Mouse (Mus musculus) thymus, postnatal 10 days (tissue): ENCODE measurements around the gene Wbp4.
"Not testable (repeated sequence)": the region's sequence is repeated elsewhere in the genome, so short reads cannot be mapped to it uniquely, and the experiment has no call there.

Experiments used
- DNase-seq, 2 experiments: peaks; one replicate each; pipeline ENCODE4 v3.0.0; 2021; ENCODE audit warnings: low spot score in 2 of 2

The Wbp4 gene

GRCm38 (mm10) chr14:79481339-79482151 lies at the start of gene Wbp4:
Wbp4 (minus strand) TSS chr14:79481520.
- DNase-seq = peak; percentile 86 to 91

- no peak for DNase-seq
Measured at GRCm38 (mm10) chr14:79530761-79531160, 49.4 kb upstream of the Wbp4 start.

GRCm38 (mm10) chr14:79529581-79530554 lies 48.5 kb upstream of the Wbp4 start:
- peak in 1 of 2 experiments; percentile 28 for DNase-seq

GRCm38 (mm10) chr14:79527704-79528103 lies 46.4 kb upstream of the Wbp4 start:
- no peak for DNase-seq

- not testable (repeated sequence) for DNase-seq
Measured at GRCm38 (mm10) chr14:79526106-79526505, 44.8 kb upstream of the Wbp4 start.

GRCm38 (mm10) chr14:79522387-79522786 lies 41.1 kb upstream of the Wbp4 start:
- DNase-seq = no peak

DNA sequence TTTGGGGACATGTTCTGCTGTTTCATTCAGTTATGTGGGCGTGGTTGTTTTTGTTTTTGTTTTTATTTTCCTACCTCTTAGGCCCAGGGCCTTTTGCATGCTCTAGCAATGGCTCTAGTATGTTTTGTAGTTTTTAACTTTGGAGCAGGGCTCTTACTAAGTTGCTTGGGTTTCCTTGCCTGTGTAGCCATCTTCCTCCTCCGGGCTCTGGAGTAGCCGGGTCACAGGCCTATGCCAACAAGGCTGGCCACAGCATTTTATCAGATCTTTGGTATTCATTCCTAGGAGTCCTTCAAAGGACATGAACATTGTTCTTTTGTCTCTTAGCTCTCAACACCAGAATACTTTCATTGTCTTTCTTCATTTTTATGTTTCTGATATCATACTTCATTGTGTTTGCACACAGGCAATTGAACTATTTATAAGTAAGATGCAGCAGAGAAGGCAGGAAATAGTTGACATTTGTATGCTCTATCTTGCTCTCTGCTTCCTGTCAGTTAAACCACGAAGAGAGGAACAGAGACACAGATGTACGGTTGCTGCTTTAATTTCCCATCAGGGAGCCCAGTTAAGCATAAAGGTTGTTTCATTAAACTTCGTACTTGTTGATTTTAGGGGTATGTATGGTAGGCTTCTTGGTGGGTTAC lies 40.3 kb upstream of the Wbp4 start:
- DNase-seq = peak in 1 of 2 experiments; percentile 68

- no peak for DNase-seq
Measured at GRCm38 (mm10) chr14:79521056-79521455, 39.7 kb upstream of the Wbp4 start.

GRCm38 (mm10) chr14:79520612-79521011 lies 39.3 kb upstream of the Wbp4 start:
- DNase-seq = no peak

- no peak for DNase-seq
Measured at GRCm38 (mm10) chr14:79519663-79519975, 38.3 kb upstream of the Wbp4 start.

DNA sequence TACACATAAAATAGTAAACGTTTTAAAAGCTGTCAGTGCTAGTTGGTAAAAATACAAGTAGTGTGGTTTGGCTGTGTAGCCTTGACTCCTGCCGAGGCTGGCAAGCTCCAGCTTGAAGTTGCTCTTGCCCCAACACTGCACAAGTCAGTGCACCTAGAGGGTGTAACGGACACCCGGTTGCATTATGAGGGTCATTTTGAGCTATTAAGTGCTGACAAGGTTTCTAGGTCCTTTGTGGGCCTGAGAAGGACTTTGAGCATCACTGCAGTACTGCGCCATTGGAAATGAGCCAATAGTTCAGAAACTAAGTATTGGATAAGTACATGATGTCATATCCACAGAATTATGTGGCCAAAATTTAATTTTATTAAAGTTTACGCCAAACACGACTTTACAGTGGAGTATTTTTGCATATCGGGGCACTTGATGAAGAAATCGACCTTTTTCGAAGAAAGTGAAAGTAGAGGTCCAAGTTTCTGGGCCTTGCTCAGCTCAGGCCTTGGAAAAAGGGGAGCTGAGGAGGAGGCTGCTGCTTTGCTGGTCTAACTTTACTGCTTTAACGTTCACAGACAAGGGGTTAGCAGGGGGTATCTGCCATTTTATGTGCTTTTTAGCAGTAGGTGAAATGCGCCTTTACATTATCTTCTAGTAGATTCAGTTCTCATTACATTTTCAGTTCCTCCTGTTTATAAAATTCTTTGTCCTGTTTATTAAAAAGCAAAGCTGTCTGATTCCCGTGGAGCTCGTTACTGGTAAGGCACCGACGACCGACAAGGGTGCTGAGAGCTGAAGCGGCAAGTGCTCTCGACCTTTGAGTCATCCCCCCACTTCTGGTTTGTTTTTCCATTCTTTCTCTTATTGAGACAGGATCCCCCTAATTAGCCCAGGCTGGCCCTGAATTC lies 37.7 kb upstream of the Wbp4 start:
- DNase-seq = no peak

DNA sequence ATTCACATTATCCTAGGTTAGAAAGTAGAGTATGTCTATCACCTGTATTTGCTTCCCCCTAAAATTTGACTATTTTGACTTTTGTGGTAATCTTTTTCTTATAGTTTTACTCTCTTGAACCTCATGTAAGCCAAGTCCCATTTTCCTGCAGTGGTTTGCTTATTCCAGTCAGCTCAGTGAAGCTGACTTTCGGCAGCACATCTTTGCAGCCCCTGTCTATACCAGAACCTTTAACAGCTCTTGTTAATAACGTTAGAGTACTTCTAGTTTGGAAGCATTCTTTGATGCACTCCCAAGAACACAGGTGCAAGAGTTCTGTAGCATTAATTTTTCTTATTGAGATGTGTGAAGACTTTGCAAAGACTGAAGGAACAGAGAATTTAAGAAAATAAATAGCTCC lies 36.8 kb upstream of the Wbp4 start:
- no peak for DNase-seq

- no peak for DNase-seq
Measured at GRCm38 (mm10) chr14:79517185-79517740, 35.9 kb upstream of the Wbp4 start.

DNA sequence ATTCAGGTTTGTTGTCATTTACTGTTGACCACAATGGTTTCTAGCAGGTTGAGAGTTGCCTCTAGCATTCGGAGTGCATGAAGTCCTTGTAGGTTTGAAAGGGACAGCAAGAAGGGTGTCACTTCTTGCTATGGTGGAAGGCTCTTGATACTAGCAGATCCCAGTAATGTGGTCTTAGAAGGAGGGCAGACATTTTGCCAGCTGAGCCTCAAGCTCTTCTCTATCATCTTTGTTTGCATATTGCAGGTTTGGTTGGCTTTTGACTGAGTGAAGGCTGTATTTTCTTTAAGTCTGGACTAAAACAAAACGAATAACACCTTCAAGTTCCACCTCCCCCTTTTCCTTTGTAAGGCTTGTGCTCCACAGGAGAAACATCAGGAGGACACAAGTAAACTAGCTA lies 35.4 kb upstream of the Wbp4 start:
- DNase-seq = no peak

GRCm38 (mm10) chr14:79516243-79516610 lies 34.9 kb upstream of the Wbp4 start:
- DNase-seq = no peak

- DNase-seq = peak; percentile 53 to 54
Measured at GRCm38 (mm10) chr14:79515511-79516242, 34.4 kb upstream of the Wbp4 start.

DNA sequence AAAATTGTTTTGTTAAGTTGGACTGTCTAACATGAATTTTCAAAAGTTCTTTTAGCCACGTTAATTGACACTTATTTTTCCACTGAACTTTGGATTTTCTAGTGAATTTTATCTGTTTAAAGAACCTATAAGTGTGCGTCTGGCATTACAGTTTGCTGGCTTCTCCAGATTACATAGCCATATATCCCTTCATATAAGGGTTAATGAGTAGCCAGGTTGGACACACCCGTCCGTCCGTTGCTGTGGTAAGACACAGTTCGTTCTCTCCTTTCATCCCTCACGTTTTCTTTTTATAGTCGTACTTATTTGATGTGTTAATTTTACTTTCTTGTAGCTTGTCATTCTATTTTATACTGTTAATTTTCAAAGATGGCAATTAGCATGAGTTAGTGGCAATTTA lies 33.8 kb upstream of the Wbp4 start:
- no peak for DNase-seq

GRCm38 (mm10) chr14:79513951-79514350 lies 32.6 kb upstream of the Wbp4 start:
- no peak for DNase-seq

GRCm38 (mm10) chr14:79511521-79511920 lies 30.2 kb upstream of the Wbp4 start:
- no peak for DNase-seq

GRCm38 (mm10) chr14:79508662-79509305 lies 27.5 kb upstream of the Wbp4 start:
- no peak for DNase-seq
